Mouse (Mus musculus) spleen, adult 12 weeks (tissue): ENCODE data around the gene Bmp2k.

Experiments used
- DNase-seq: peaks from one replicate; pipeline ENCODE4 v3.0.0; 2022; ENCODE audit warnings: low spot score

Gene Bmp2k

GRCm38 (mm10) chr5:96997310-96997801 is at the start of gene Bmp2k:
Bmp2k (plus strand) TSS chr5:96997689.
- DNase-seq, result peak; percentile 89

GRCm38 (mm10) chr5:96948856-96949527 is 48.5 kb upstream of the Bmp2k start:
- DNase-seq, result no peak

GRCm38 (mm10) chr5:96949839-96950666 is 47.4 kb upstream of the Bmp2k start:
- no peak for DNase-seq

GRCm38 (mm10) chr5:96950667-96951492 is 46.6 kb upstream of the Bmp2k start:
- no peak for DNase-seq

GRCm38 (mm10) chr5:96951493-96952105 is 45.9 kb upstream of the Bmp2k start:
- peak; percentile 51 for DNase-seq

GRCm38 (mm10) chr5:96954040-96954439 is 43.4 kb upstream of the Bmp2k start:
- no peak for DNase-seq

GRCm38 (mm10) chr5:96954466-96955027 is 42.9 kb upstream of the Bmp2k start:
- no peak for DNase-seq

- DNase-seq, result no peak
Observed at GRCm38 (mm10) chr5:96956926-96957325, 40.6 kb upstream of the Bmp2k start.

- DNase-seq, result no peak
Observed at GRCm38 (mm10) chr5:96961122-96961521, 36.4 kb upstream of the Bmp2k start.

- DNase-seq, result no peak
Observed at GRCm38 (mm10) chr5:96961852-96962251, 35.6 kb upstream of the Bmp2k start.

- no peak for DNase-seq
Observed at GRCm38 (mm10) chr5:96962252-96962933, 35.1 kb upstream of the Bmp2k start.

GRCm38 (mm10) chr5:96962934-96963301 is 34.6 kb upstream of the Bmp2k start:
- DNase-seq, result no peak

- no peak for DNase-seq
Observed at GRCm38 (mm10) chr5:96964062-96965028, 33.1 kb upstream of the Bmp2k start.

GRCm38 (mm10) chr5:96965029-96965403 is 32.5 kb upstream of the Bmp2k start:
- no peak for DNase-seq

- DNase-seq, result no peak
Observed at GRCm38 (mm10) chr5:96965503-96965902, 32.0 kb upstream of the Bmp2k start.

- DNase-seq, result no peak
Observed at GRCm38 (mm10) chr5:96968628-96969027, 28.9 kb upstream of the Bmp2k start.

- no peak for DNase-seq
Observed at GRCm38 (mm10) chr5:96969032-96969431, 28.5 kb upstream of the Bmp2k start.

- DNase-seq, result no peak
Observed at GRCm38 (mm10) chr5:96969705-96970471, 27.6 kb upstream of the Bmp2k start.

GRCm38 (mm10) chr5:96970472-96970848 is 27.0 kb upstream of the Bmp2k start:
- no peak for DNase-seq
